Mouse (Mus musculus) ovary, adult 2 months (tissue): Measurements from ENCODE around the gene Hapln1. TPM values are rescaled to one million over a fixed set of nuclear protein-coding genes. Genes with fewer than 3 reads are reported as not detected.

Source experiments
- polyA plus RNA-seq: library from polyadenylated mRNA; depleted of rRNA; stranded (reverse); fragments of >200 nt; gene quantifications from 2 replicates; pipeline ENCODE4 v1.2.3, GENCODE M21; 2012; rRNA removed

The Hapln1 gene
- 0.29 and 0.50 TPM in 2 replicates for polyA plus RNA-seq

GRCm38 (mm10) chr13:89539205-89539886 is at the start of gene Hapln1:
Hapln1 (plus strand) TSS chr13:89539796.

Other genes with a start within 250 kb of the Hapln1 start
- 22.6 and 29.8 TPM in 2 replicates for gene Vcan, start 202.7 kb downstream of the Hapln1 start, polyA plus RNA-seq